Mouse (Mus musculus) kidney, postnatal 25 days (tissue): Measurements from ENCODE around the gene Cdyl.

Experiments used
- DNase-seq, 2 experiments: peaks; one replicate each; pipeline ENCODE4 v3.0.0; 2021; ENCODE audit warnings: mixed read lengths in 2 of 2

Cdyl gene

GRCm38 (mm10) chr13:35659406-35659985 lies at the start of gene Cdyl:
Gene Cdyl (plus strand): TSS chr13:35659833.
- DNase-seq, result no peak

GRCm38 (mm10) chr13:35610718-35611117 lies 48.9 kb upstream of the Cdyl start:
- no peak for DNase-seq

GRCm38 (mm10) chr13:35612506-35612905 lies 47.1 kb upstream of the Cdyl start:
- no peak for DNase-seq

GRCm38 (mm10) chr13:35614832-35615479 lies 44.7 kb upstream of the Cdyl start:
- no peak for DNase-seq

GRCm38 (mm10) chr13:35616524-35617099 lies 43.0 kb upstream of the Cdyl start:
- no peak for DNase-seq

- DNase-seq, result no peak
Measured at GRCm38 (mm10) chr13:35619356-35619755, 40.3 kb upstream of the Cdyl start.

- DNase-seq, result no peak
Measured at GRCm38 (mm10) chr13:35620756-35621155, 38.9 kb upstream of the Cdyl start.

- DNase-seq, result no peak
Measured at GRCm38 (mm10) chr13:35624831-35625230, 34.8 kb upstream of the Cdyl start.

- no peak for DNase-seq
Measured at GRCm38 (mm10) chr13:35625556-35625955, 34.1 kb upstream of the Cdyl start.

- no peak for DNase-seq
Measured at GRCm38 (mm10) chr13:35627319-35627718, 32.3 kb upstream of the Cdyl start.

GRCm38 (mm10) chr13:35647132-35647823 lies 12.4 kb upstream of the Cdyl start:
- no peak for DNase-seq

GRCm38 (mm10) chr13:35650284-35650872 lies 9.3 kb upstream of the Cdyl start:
- DNase-seq, result no peak

GRCm38 (mm10) chr13:35652851-35653250 lies 6.8 kb upstream of the Cdyl start:
- DNase-seq, result no peak

- no peak for DNase-seq
Measured at GRCm38 (mm10) chr13:35656853-35657252, 2.8 kb upstream of the Cdyl start.

GRCm38 (mm10) chr13:35665456-35665855 lies 5.8 kb downstream of the Cdyl start:
- no peak for DNase-seq

- no peak for DNase-seq
Measured at GRCm38 (mm10) chr13:35669910-35670469, 10.4 kb downstream of the Cdyl start.

GRCm38 (mm10) chr13:35670875-35671274 lies 11.2 kb downstream of the Cdyl start:
- no peak for DNase-seq

- no peak for DNase-seq
Measured at GRCm38 (mm10) chr13:35676921-35677320, 17.3 kb downstream of the Cdyl start.

GRCm38 (mm10) chr13:35677433-35678051 lies 17.9 kb downstream of the Cdyl start:
- no peak for DNase-seq

GRCm38 (mm10) chr13:35678691-35679090 lies 19.1 kb downstream of the Cdyl start:
- DNase-seq, result no peak

- no peak for DNase-seq
Measured at GRCm38 (mm10) chr13:35681361-35681760, 21.7 kb downstream of the Cdyl start.

- no peak for DNase-seq
Measured at GRCm38 (mm10) chr13:35686273-35686672, 26.6 kb downstream of the Cdyl start.

GRCm38 (mm10) chr13:35689560-35689959 lies 29.9 kb downstream of the Cdyl start:
- DNase-seq, result no peak
